Mouse (Mus musculus) CH12.LX (cell line): Measurements from ENCODE around the gene Fhit. TPM values are rescaled to one million over a fixed set of nuclear protein-coding genes. Genes with fewer than 3 reads are reported as not detected.

Experiments used
- DNase-seq: peaks from one replicate; pipeline ENCODE4 v3.0.0-alpha.2; 2013; ENCODE audit errors: extremely low read depth
- H3K27ac ChIP-seq: 2 replicates; pipeline ENCODE4 v1.5.1; 2012; ENCODE audit warnings: low read depth, mild to moderate bottlenecking, control low read depth, moderate library complexity; ENCODE audit not compliant: insufficient read depth
- H3K27me3 ChIP-seq: replicated peaks from 2 replicates; pipeline ENCODE3; 2012; ENCODE audit warnings: inconsistent platforms
- H3K36me3 ChIP-seq, 2 experiments: replicated peaks in 1 of 2; 2 replicates each; pipeline versions ENCODE3 to v1.6.1; 2012; ENCODE audit warnings: inconsistent platforms in 1 of 2, low read length in 1 of 2, mild to moderate bottlenecking in 1 of 2, mixed read lengths in 1 of 2, moderate library complexity in 1 of 2; ENCODE audit not compliant: control insufficient read depth in 1 of 2, insufficient read depth in 1 of 2
- H3K4me1 ChIP-seq, 2 experiments: 2 replicates each; pipeline ENCODE4 v1.6.1; 2012; ENCODE audit warnings: inconsistent platforms in 1 of 2, moderate library complexity in 1 of 2; ENCODE audit not compliant: insufficient read depth in 2 of 2, control insufficient read depth in 1 of 2
- H3K4me2 ChIP-seq: 2 replicates; pipeline ENCODE4 v1.6.1; 2012; ENCODE audit warnings: low read depth, mild to moderate bottlenecking, control low read depth; ENCODE audit not compliant: poor library complexity, insufficient read depth, severe bottlenecking
- H3K4me3 ChIP-seq, 3 experiments: fragments of 150-350 bp in 1 of 3; sonication (generic) in 1 of 3; replicated peaks in 1 of 3; 2 replicates each; pipeline versions ENCODE3 to v1.5.1; 2011 to 2012; ENCODE audit warnings: low read depth in 2 of 3, low read length in 2 of 3, mild to moderate bottlenecking in 2 of 3, moderate library complexity in 2 of 3, control low read depth in 1 of 3, improper control_type of control experiment in 1 of 3, inconsistent platforms in 1 of 3, mixed read lengths in 1 of 3; ENCODE audit not compliant: poor library complexity in 1 of 3
- H3K79me2 ChIP-seq: replicated peaks from 2 replicates; pipeline ENCODE4 v1.6.1; 2012; ENCODE audit warnings: mild to moderate bottlenecking, moderate library complexity; ENCODE audit not compliant: control insufficient read depth, poor library complexity, insufficient read depth, severe bottlenecking; ENCODE audit errors: extremely low read depth
- H3K9ac ChIP-seq: 2 replicates; pipeline ENCODE4 v1.6.1; 2012; ENCODE audit warnings: low read depth, mild to moderate bottlenecking, control low read depth, moderate library complexity; ENCODE audit not compliant: insufficient read depth
- H3K9me3 ChIP-seq: replicated peaks from 2 replicates; pipeline ENCODE3; 2012; ENCODE audit warnings: low read length, inconsistent platforms, mixed read lengths
- BHLHE40 ChIP-seq: IDR thresholded peaks from 2 replicates; pipeline ENCODE4 v1.6.1; 2011; ENCODE audit warnings: mild to moderate bottlenecking, low read depth, low read length, improper control_type of control experiment
- CHD1 ChIP-seq: IDR thresholded peaks from 2 replicates; pipeline ENCODE4 v1.6.1; 2012; ENCODE audit warnings: low read depth, low read length, improper control_type of control experiment, inconsistent platforms
- CHD2 ChIP-seq: IDR thresholded peaks from 2 replicates; pipeline ENCODE4 v1.6.1; 2011; ENCODE audit warnings: low read length, improper control_type of control experiment
- E2F4 ChIP-seq: IDR thresholded peaks from 2 replicates; pipeline ENCODE4 v1.6.1; 2011; ENCODE audit warnings: low read depth, low read length, improper control_type of control experiment; ENCODE audit not compliant: insufficient replicate concordance
- ETS1 ChIP-seq: conservative IDR thresholded peaks from 2 replicates; pipeline ENCODE4 v1.6.1; 2012; ENCODE audit warnings: low read depth, mild to moderate bottlenecking, inconsistent platforms, low read length, improper control_type of control experiment, moderate library complexity
- HCFC1 ChIP-seq: IDR thresholded peaks from 2 replicates; pipeline ENCODE4 v1.6.1; 2012; ENCODE audit warnings: low read depth, mild to moderate bottlenecking, inconsistent platforms, low read length, improper control_type of control experiment
- IRF4 ChIP-seq: IDR thresholded peaks from 2 replicates; pipeline ENCODE4 v1.6.1; 2014; ENCODE audit warnings: low read depth, mild to moderate bottlenecking, inconsistent platforms, low read length, improper control_type of control experiment
- KAT2A ChIP-seq: IDR thresholded peaks from 2 replicates; pipeline ENCODE4 v1.6.1; 2012; ENCODE audit warnings: low read length, improper control_type of control experiment, inconsistent platforms; ENCODE audit not compliant: insufficient replicate concordance
- MAFK ChIP-seq: IDR thresholded peaks from 2 replicates; pipeline ENCODE4 v1.6.1; 2011; ENCODE audit warnings: low read length, improper control_type of control experiment; ENCODE audit not compliant: insufficient replicate concordance
- MAX ChIP-seq: IDR thresholded peaks from 2 replicates; pipeline ENCODE4 v1.6.1; 2011; ENCODE audit warnings: low read length, improper control_type of control experiment
- PAX5 ChIP-seq: IDR thresholded peaks from 2 replicates; pipeline ENCODE4 v1.6.1; 2012; ENCODE audit warnings: low read length, inconsistent platforms, mixed read lengths
- POLR2A ChIP-seq: IDR thresholded peaks from 2 replicates; pipeline ENCODE4 v1.6.1; 2011; ENCODE audit warnings: low read depth, mild to moderate bottlenecking, improper control_type of control experiment, low read length
- POLR2AphosphoS2 ChIP-seq: IDR thresholded peaks from 2 replicates; pipeline ENCODE4 v1.6.1; 2011; ENCODE audit warnings: low read depth, low read length, improper control_type of control experiment
- RCOR1 ChIP-seq: conservative IDR thresholded peaks from 2 replicates; pipeline ENCODE4 v1.6.1; 2012; ENCODE audit warnings: low read depth, mild to moderate bottlenecking, inconsistent platforms, low read length, improper control_type of control experiment
- SIN3A ChIP-seq: IDR thresholded peaks from 2 replicates; pipeline ENCODE4 v1.6.1; 2012; ENCODE audit warnings: low read length, improper control_type of control experiment, inconsistent platforms
- TBP ChIP-seq: conservative IDR thresholded peaks from 2 replicates; pipeline ENCODE4 v1.6.1; 2011; ENCODE audit warnings: low read depth, low read length, improper control_type of control experiment
- UBTF ChIP-seq: IDR thresholded peaks from 2 replicates; pipeline ENCODE4 v1.6.1; 2012; ENCODE audit warnings: low read depth, mild to moderate bottlenecking, inconsistent platforms, low read length, improper control_type of control experiment, moderate library complexity
- USF2 ChIP-seq: conservative IDR thresholded peaks from 2 replicates; pipeline ENCODE4 v1.6.1; 2011; ENCODE audit warnings: low read depth, low read length, improper control_type of control experiment
- ZC3H11A ChIP-seq: IDR thresholded peaks from 2 replicates; pipeline ENCODE4 v1.6.1; 2012; ENCODE audit warnings: low read depth, mild to moderate bottlenecking, inconsistent platforms, low read length, improper control_type of control experiment
- ZKSCAN1 ChIP-seq: IDR thresholded peaks from 2 replicates; pipeline ENCODE4 v1.6.1; 2012; ENCODE audit warnings: low read depth, inconsistent platforms, low read length, improper control_type of control experiment, borderline replicate concordance
- ZMIZ1 ChIP-seq: IDR thresholded peaks from 2 replicates; pipeline ENCODE4 v1.6.1; 2012; ENCODE audit warnings: low read depth, mild to moderate bottlenecking, inconsistent platforms, low read length, improper control_type of control experiment
- ZNF384 ChIP-seq: IDR thresholded peaks from 2 replicates; pipeline ENCODE4 v1.6.1; 2012; ENCODE audit warnings: low read depth, low read length, improper control_type of control experiment, inconsistent platforms
- dilution Hi-C: fragments of 300-500 bp; cut with MboI; formaldehyde crosslinking; loops from 2 replicates; pipeline ENCODE4 v1.14.3; 2020; ENCODE audit warnings: low sequenced_read_pairs; ENCODE audit not compliant: extremely low pct_unique_long_range_greater_than_20kb, extremely low pct_ligation_motif_present
- in situ Hi-C: fragments of 300-500 bp; cut with MboI; formaldehyde crosslinking; loops from 3 replicates; pipeline ENCODE4 v1.14.3; 2019; ENCODE audit warnings: low sequenced_read_pairs, low pct_ligation_motif_present, low pct_unique_long_range_greater_than_20kb, mixed read lengths
- polyA plus RNA-seq: library from polyadenylated mRNA; unstranded; fragments of >175 nt; gene quantifications from 2 replicates; pipeline ENCODE4 v1.2.1, GENCODE M21; 2012; ENCODE audit warnings: low read depth; ENCODE audit not compliant: insufficient read length
- total RNA-seq, 2 experiments: library from RNA; depleted of rRNA; stranded (reverse); fragments of 300-350 nt in 1 of 2; fragments of >200 nt in 1 of 2; gene quantifications; 2 replicates each; pipeline ENCODE4 v1.2.3; 2012 to 2014

Gene Fhit
- total and polyA plus RNA-seq, 3 experiments, result 0.64 to 1.9 (median 0.64) TPM

DNA sequence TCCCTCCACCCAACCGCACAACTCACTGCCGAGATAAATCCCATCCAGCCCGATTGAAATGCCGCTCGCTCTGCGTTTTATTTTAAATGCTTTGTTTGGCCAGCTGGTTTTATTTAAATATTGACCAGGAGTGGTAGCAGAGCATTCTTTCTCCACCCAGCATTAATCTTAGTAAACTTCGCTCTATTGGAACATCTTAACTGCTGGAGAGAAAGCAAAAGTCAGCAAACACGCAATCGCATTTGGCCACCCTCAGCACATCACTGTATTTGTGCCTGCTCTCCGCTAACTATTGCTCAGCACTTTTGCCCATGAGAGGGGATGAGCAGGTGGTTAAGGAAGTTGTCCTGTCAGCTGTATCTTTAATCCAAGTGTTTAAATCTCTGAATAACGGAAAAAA, 36.7 kb downstream of the Fhit start:
- H3K79me2 ChIP-seq, result no peaks in the 10 kb centered on the region
- no peak overlapping the region for H3K9ac ChIP-seq
- DNase-seq, result no peak
- H3K4me2 ChIP-seq, result no peak overlapping the region
- dilution Hi-C loops, result no loop called here
- no peak overlapping the region for H3K4me3 ChIP-seq
- no peaks in the 10 kb centered on the region for H3K9me3 ChIP-seq
- no peak overlapping the region for H3K27ac ChIP-seq
- in situ Hi-C loops, result no loop called here
- H3K27me3 ChIP-seq, result no peaks in the 10 kb centered on the region
- no peaks in the 10 kb centered on the region for H3K4me1 ChIP-seq
- no peaks in the 10 kb centered on the region for H3K36me3 ChIP-seq
- no peak for TF ChIP-seq BHLHE40
- TF ChIP-seq PAX5, result no peak
- no peak for TF ChIP-seq USF2
- TF ChIP-seq POLR2A, result no peak
- TF ChIP-seq HCFC1, result no peak
- no peak for TF ChIP-seq POLR2AphosphoS2
- no peak for TF ChIP-seq MAX
- no peak for TF ChIP-seq ZNF384
- TF ChIP-seq UBTF, result no peak
- TF ChIP-seq SIN3A, result no peak
- no peak for TF ChIP-seq RCOR1
- TF ChIP-seq MAFK, result no peak
- no peak for TF ChIP-seq CHD2
- no peak for TF ChIP-seq KAT2A
- no peak for TF ChIP-seq CHD1
- TF ChIP-seq E2F4, result no peak
- TF ChIP-seq IRF4, result no peak
- no peak for TF ChIP-seq TBP
- TF ChIP-seq ZC3H11A, result no peak

DNA sequence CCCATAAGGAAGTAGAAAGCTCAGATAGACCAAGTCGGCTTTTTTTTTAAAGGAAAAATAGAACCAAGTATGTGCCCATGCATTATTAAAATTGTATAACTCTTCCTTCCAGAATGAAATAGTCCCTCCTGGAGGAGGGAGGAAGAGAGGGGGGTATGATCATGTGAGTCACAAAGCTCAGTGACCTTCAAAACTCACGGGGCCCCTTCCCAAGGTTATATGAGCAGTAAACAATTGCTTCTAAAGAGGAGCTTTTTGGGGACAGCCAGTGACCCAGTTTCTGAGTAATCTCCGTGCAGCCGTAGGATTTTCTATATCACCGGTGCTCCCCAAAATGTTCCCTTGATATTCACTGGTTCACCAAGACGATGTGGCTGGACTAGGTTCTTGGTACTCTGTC, 42.8 kb downstream of the Fhit start:
- dilution Hi-C loops, result no loop called here
- TF ChIP-seq ZMIZ1, result no peak
- TF ChIP-seq ETS1, result no peak
- no peak for TF ChIP-seq ZKSCAN1
- TF ChIP-seq, all 38 proteins: peak for 0

More for the DNA sequence above, 42.8 kb downstream of the Fhit start:
- no peaks in the 10 kb centered on the region for H3K27me3 ChIP-seq
- H3K9ac ChIP-seq, result no peak overlapping the region
- H3K36me3 ChIP-seq, result no peaks in the 10 kb centered on the region
- no peak for DNase-seq
- in situ Hi-C loops, result no loop called here
- H3K4me1 ChIP-seq, result no peaks in the 10 kb centered on the region
- H3K9me3 ChIP-seq, result no peaks in the 10 kb centered on the region
- H3K4me2 ChIP-seq, result no peak overlapping the region
- H3K4me3 ChIP-seq, result no peak overlapping the region
- H3K79me2 ChIP-seq, result no peaks in the 10 kb centered on the region
- no peak overlapping the region for H3K27ac ChIP-seq
